Mouse (Mus musculus): ENCODE measurements at regions not wholly inside any gene's neighbourhood (a gene's known extent, or its start where the extent isn't known, plus 50 kb on each side); places are given as distances from the start of the nearest gene placed in this dataset.

- Histone ChIP-seq H3K27me3 (ENCODE audit: control insufficient read depth, insufficient read depth, low read length) (no peaks in the 10 kb centered on the region), H3K4me1 (replicated peaks; ENCODE audit: control insufficient read depth, insufficient read depth, low read length) (no peaks in the 10 kb centered on the region), H3K27ac (ENCODE audit: control insufficient read depth, insufficient read depth, low read length) (no peak overlapping the region), H3K36me3 (ENCODE audit: control insufficient read depth, insufficient read depth, low read length) (no peaks in the 10 kb centered on the region), H3K4me3 (ENCODE audit: control insufficient read depth, insufficient read depth, low read length) (no peak overlapping the region)
- 88% methylated on average over 11 of the region's 11 CpGs for WGBS
- no peak for DNase-seq
- no peak for TF ChIP-seq CTCF (IDR thresholded peaks at IDR 0.05; ENCODE audit: borderline replicate concordance, control insufficient read depth, extremely low read depth, insufficient read depth, low read length, poor library complexity)
- TF ChIP-seq POLR2A (IDR thresholded peaks at IDR 0.05; ENCODE audit: control insufficient read depth, extremely low read depth, insufficient read depth, low read length, poor library complexity), result no peak
Observed at GRCm38 (mm10) chr12:110023192-110024101, 255.4 kb upstream of the Dio3 start.

GRCm38 (mm10) chr12:110024295-110024694 lies 254.6 kb upstream of the Dio3 start:
- H3K27ac ChIP-seq (ENCODE audit: control insufficient read depth, insufficient read depth, low read length), result no peak overlapping the region
- DNase-seq, result no peak
- TF ChIP-seq CTCF (IDR thresholded peaks at IDR 0.05; ENCODE audit: borderline replicate concordance, control insufficient read depth, extremely low read depth, insufficient read depth, low read length, poor library complexity) (no peak), POLR2A (IDR thresholded peaks at IDR 0.05; ENCODE audit: control insufficient read depth, extremely low read depth, insufficient read depth, low read length, poor library complexity) (no peak)
- no peaks in the 10 kb centered on the region for H3K27me3 ChIP-seq (ENCODE audit: control insufficient read depth, insufficient read depth, low read length)
- 88% methylated on average over 9 of the region's 9 CpGs for whole genome bisulfite sequencing
- H3K36me3 ChIP-seq (ENCODE audit: control insufficient read depth, insufficient read depth, low read length), result no peaks in the 10 kb centered on the region
- H3K4me3 ChIP-seq (ENCODE audit: control insufficient read depth, insufficient read depth, low read length), result no peak overlapping the region
- no peaks in the 10 kb centered on the region for H3K4me1 ChIP-seq (replicated peaks; ENCODE audit: control insufficient read depth, insufficient read depth, low read length)

- Histone ChIP-seq H3K4me1 (replicated peaks; ENCODE audit: control insufficient read depth, insufficient read depth, low read length) (no peaks in the 10 kb centered on the region), H3K27ac (ENCODE audit: control insufficient read depth, insufficient read depth, low read length) (no peak overlapping the region), H3K36me3 (ENCODE audit: control insufficient read depth, insufficient read depth, low read length) (no peaks in the 10 kb centered on the region), H3K4me3 (ENCODE audit: control insufficient read depth, insufficient read depth, low read length) (no peak overlapping the region), H3K27me3 (ENCODE audit: control insufficient read depth, insufficient read depth, low read length) (no peaks in the 10 kb centered on the region)
- 96% methylated on average over 7 of the region's 7 CpGs for WGBS
- TF ChIP-seq POLR2A (IDR thresholded peaks at IDR 0.05; ENCODE audit: control insufficient read depth, extremely low read depth, insufficient read depth, low read length, poor library complexity) (no peak), CTCF (IDR thresholded peaks at IDR 0.05; ENCODE audit: borderline replicate concordance, control insufficient read depth, extremely low read depth, insufficient read depth, low read length, poor library complexity) (no peak)
- DNase-seq, result no peak
Observed at GRCm38 (mm10) chr12:110025171-110025570, 253.7 kb upstream of the Dio3 start.

- no peak overlapping the region for H3K27ac ChIP-seq (ENCODE audit: control insufficient read depth, insufficient read depth, low read length)
- H3K4me1 ChIP-seq (replicated peaks; ENCODE audit: control insufficient read depth, insufficient read depth, low read length), result no peaks in the 10 kb centered on the region
- H3K4me3 ChIP-seq (ENCODE audit: control insufficient read depth, insufficient read depth, low read length), result no peak overlapping the region
- no peaks in the 10 kb centered on the region for H3K36me3 ChIP-seq (ENCODE audit: control insufficient read depth, insufficient read depth, low read length)
- TF ChIP-seq POLR2A (IDR thresholded peaks at IDR 0.05; ENCODE audit: control insufficient read depth, extremely low read depth, insufficient read depth, low read length, poor library complexity) (no peak), CTCF (IDR thresholded peaks at IDR 0.05; ENCODE audit: borderline replicate concordance, control insufficient read depth, extremely low read depth, insufficient read depth, low read length, poor library complexity) (no peak)
- WGBS, result 86% methylated on average over 11 of the region's 11 CpGs
- DNase-seq, result no peak
- no peaks in the 10 kb centered on the region for H3K27me3 ChIP-seq (ENCODE audit: control insufficient read depth, insufficient read depth, low read length)
Observed at GRCm38 (mm10) chr12:110026033-110026750, 252.7 kb upstream of the Dio3 start.

GRCm38 (mm10) chr12:110027345-110027744 lies 251.5 kb upstream of the Dio3 start:
- no peaks in the 10 kb centered on the region for H3K27me3 ChIP-seq (ENCODE audit: control insufficient read depth, insufficient read depth, low read length)
- no peak overlapping the region for H3K27ac ChIP-seq (ENCODE audit: control insufficient read depth, insufficient read depth, low read length)
- H3K4me1 ChIP-seq (replicated peaks; ENCODE audit: control insufficient read depth, insufficient read depth, low read length), result no peaks in the 10 kb centered on the region
- WGBS, result 84% methylated on average over 6 of the region's 6 CpGs
- no peak for DNase-seq
- no peak for TF ChIP-seq CTCF (IDR thresholded peaks at IDR 0.05; ENCODE audit: borderline replicate concordance, control insufficient read depth, extremely low read depth, insufficient read depth, low read length, poor library complexity)
- no peaks in the 10 kb centered on the region for H3K36me3 ChIP-seq (ENCODE audit: control insufficient read depth, insufficient read depth, low read length)
- H3K4me3 ChIP-seq (ENCODE audit: control insufficient read depth, insufficient read depth, low read length), result no peak overlapping the region

GRCm38 (mm10) chr12:110027976-110028375 lies 250.9 kb upstream of the Dio3 start:
- no peaks in the 10 kb centered on the region for H3K4me1 ChIP-seq (replicated peaks; ENCODE audit: control insufficient read depth, insufficient read depth, low read length)
- TF ChIP-seq CTCF (IDR thresholded peaks at IDR 0.05; ENCODE audit: borderline replicate concordance, control insufficient read depth, extremely low read depth, insufficient read depth, low read length, poor library complexity), result no peak
- TF ChIP-seq POLR2A (IDR thresholded peaks at IDR 0.05; ENCODE audit: control insufficient read depth, extremely low read depth, insufficient read depth, low read length, poor library complexity), result no peak
- no peak for DNase-seq
- WGBS, result 90% methylated on average over 12 of the region's 12 CpGs
- H3K36me3 ChIP-seq (ENCODE audit: control insufficient read depth, insufficient read depth, low read length), result no peaks in the 10 kb centered on the region
- no peak overlapping the region for H3K4me3 ChIP-seq (ENCODE audit: control insufficient read depth, insufficient read depth, low read length)
- H3K27me3 ChIP-seq (ENCODE audit: control insufficient read depth, insufficient read depth, low read length), result no peaks in the 10 kb centered on the region
- no peak overlapping the region for H3K27ac ChIP-seq (ENCODE audit: control insufficient read depth, insufficient read depth, low read length)

All from thymus, adult 2 months (tissue).